Mouse (Mus musculus) ovary, postnatal 36 days (tissue): Measurements from ENCODE around the gene Ankfn1.
A peak's percentile ranks its signal among the peaks of the same experiment; 100 is the strongest.

Experiments used
- DNase-seq: peaks from one replicate; pipeline ENCODE4 v3.0.0; 2022; ENCODE audit warnings: low spot score, mixed read lengths

The Ankfn1 gene

GRCm38 (mm10) chr11:89574269-89574838 is 203.1 kb downstream of the Ankfn1 start:
- no peak for DNase-seq

GRCm38 (mm10) chr11:89569391-89570145 is 207.9 kb downstream of the Ankfn1 start:
- no peak for DNase-seq

GRCm38 (mm10) chr11:89568246-89568645 is 209.2 kb downstream of the Ankfn1 start:
- DNase-seq, result no peak

- DNase-seq, result no peak
These were observed 226.0 kb downstream of the Ankfn1 start for GRCm38 (mm10) chr11:89551441-89551840.

GRCm38 (mm10) chr11:89550921-89551320 is 226.5 kb downstream of the Ankfn1 start:
- DNase-seq, result no peak

GRCm38 (mm10) chr11:89548786-89549185 is 228.7 kb downstream of the Ankfn1 start:
- no peak for DNase-seq

- no peak for DNase-seq
These were observed 231.3 kb downstream of the Ankfn1 start for GRCm38 (mm10) chr11:89546164-89546563.

GRCm38 (mm10) chr11:89544856-89545817 is 232.3 kb downstream of the Ankfn1 start:
- DNase-seq, result peak; percentile 36

- DNase-seq, result no peak
These were observed 239.1 kb downstream of the Ankfn1 start for GRCm38 (mm10) chr11:89538376-89538775.

- DNase-seq, result no peak
These were observed 249.5 kb downstream of the Ankfn1 start for GRCm38 (mm10) chr11:89527800-89528430.

- no peak for DNase-seq
These were observed 262.0 kb downstream of the Ankfn1 start for GRCm38 (mm10) chr11:89515501-89515901.

GRCm38 (mm10) chr11:89508675-89509324 is 268.7 kb downstream of the Ankfn1 start:
- no peak for DNase-seq

GRCm38 (mm10) chr11:89506595-89507245 is 270.7 kb downstream of the Ankfn1 start:
- DNase-seq, result no peak

- no peak for DNase-seq
These were observed 272.4 kb downstream of the Ankfn1 start for GRCm38 (mm10) chr11:89505046-89505445.

- no peak for DNase-seq
These were observed 275.7 kb downstream of the Ankfn1 start for GRCm38 (mm10) chr11:89501796-89502195.

- DNase-seq, result no peak
These were observed 276.5 kb downstream of the Ankfn1 start for GRCm38 (mm10) chr11:89500961-89501360.

GRCm38 (mm10) chr11:89481084-89481483 is 296.4 kb downstream of the Ankfn1 start:
- DNase-seq, result no peak

- no peak for DNase-seq
These were observed 300.5 kb downstream of the Ankfn1 start for GRCm38 (mm10) chr11:89476927-89477326.

GRCm38 (mm10) chr11:89476047-89476446 is 301.4 kb downstream of the Ankfn1 start:
- no peak for DNase-seq

GRCm38 (mm10) chr11:89472871-89473270 is 304.6 kb downstream of the Ankfn1 start:
- DNase-seq, result no peak

- no peak for DNase-seq
These were observed 312.1 kb downstream of the Ankfn1 start for GRCm38 (mm10) chr11:89465381-89465780.
